Mouse (Mus musculus) 416B (cell line): ENCODE measurements at regions not wholly inside any gene's neighbourhood (a gene's known extent, or its start where the extent isn't known, plus 50 kb on each side); places are given as distances from the start of the nearest gene placed in this dataset.

Experiments used
- DNase-seq: peaks from one replicate; pipeline ENCODE4 v3.0.0; 2011; ENCODE audit warnings: low read depth

DNA sequence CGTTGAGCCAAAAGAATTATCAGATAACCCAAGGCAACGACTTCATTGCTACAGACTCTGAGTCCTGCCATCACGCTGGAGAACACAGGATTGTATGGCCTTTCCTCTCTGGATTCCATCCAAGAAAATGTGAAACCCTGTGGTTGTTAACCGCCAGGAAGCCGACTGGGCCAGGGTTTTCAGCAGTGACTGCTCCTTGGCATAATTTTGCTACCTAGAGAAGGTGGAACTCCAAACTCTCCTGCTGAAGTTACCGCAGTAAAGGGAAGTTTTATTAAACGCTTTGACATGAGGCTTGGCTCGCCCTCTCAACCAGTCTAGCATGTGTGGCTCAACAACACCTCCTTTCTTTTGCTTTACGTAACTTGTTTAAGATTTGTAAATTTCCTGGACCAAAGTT is 116.9 kb downstream of the Wif1 start:
- peak; percentile 4 for DNase-seq

DNA sequence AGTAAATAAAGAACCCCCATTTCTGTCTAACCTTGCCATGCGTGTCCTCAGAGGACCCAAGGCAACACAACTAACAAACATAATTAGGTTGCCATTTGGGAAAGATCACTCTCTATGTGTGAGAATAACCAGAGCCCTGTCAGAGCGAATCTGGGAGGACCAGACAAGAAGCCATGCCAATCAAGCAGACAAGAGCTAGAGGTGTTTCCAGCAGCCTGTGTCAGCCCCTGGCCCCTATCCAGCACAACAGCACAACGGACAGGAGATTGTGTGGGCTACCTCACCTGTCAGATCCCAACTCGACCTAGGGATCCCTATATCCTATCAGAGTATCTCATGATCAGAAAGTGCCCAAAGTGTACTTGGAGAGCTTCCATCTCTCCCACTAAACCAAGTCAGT is 119.9 kb downstream of the Wif1 start:
- DNase-seq = no peak

DNA sequence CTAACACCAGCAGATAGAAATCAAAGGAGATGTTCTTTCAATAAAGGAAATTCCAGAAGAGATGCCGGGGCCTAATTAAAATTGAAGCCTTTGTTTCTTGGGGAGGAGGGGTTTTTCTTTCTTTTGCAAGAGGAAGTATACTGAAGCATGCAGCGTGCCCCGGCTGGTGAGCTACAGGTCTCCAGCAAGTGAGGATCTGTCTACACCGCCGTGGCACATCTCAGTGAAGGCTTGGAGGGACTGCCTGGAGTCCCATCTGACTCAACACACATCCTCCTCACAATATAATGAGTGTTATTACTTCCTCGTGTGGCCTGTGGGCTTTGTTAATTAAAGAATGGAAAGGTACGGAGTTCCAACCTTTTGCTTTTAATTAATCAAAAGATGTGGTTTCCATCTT is 126.7 kb downstream of the Wif1 start:
- DNase-seq = no peak

DNA sequence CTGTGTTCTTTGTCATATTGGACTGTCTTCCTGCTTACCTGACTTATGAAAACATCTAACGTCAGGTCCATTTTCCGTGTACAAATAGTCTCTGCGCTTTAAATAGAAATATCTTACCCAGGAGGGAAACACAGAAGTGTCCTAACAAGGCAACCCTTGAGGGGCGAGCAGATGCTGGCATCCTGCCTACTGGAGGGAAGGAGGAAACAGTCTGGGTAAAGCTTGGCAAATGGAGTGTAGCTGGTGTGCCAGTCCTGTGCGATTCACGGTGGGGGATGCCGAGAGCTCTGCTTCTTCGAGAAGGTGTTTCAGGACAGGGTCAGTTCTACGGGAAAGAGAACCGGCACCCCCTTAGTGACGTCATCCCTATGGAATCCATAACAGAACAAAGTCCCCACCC is 127.4 kb downstream of the Wif1 start:
- DNase-seq = no peak

DNA sequence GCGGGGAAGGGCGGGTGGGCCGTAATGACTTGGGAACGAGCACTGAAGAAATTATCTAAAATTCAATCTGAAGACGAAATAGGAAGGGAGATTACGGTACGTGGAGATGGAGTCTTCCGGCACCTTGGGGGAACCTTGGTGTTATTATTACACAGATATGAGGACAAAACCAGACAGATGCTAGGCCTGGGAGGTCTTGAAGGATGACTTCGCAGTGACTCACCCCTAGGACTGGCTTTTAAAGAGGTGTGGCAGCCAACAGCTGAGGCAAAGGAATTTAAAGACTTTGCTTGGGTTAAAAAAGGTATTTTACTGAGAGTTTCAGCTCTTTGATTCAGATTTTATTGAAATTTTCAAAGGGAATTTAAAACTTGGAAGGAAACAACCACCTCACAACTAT is 140.3 kb downstream of the Wif1 start:
- peak; percentile 22 for DNase-seq

DNA sequence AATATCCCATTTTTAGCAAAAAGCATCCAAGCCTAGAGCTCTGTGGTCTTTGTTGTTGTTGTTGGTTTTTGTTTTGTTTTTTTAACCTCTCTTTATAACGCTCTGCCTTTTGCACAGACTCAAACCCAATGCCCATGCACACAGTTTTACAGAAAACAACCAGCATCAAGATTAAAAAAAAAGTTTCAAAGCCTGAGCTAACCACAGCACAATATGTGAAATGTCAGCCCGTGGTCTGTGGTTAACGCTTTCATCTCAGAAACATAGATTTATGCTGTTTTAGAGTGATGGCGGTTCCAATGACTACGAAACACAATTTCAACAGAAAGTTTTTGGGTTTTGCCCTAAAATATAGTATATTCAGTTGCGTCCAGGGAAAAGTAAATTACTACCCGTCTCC is 155.4 kb downstream of the Wif1 start:
- peak; percentile 10 for DNase-seq

DNA sequence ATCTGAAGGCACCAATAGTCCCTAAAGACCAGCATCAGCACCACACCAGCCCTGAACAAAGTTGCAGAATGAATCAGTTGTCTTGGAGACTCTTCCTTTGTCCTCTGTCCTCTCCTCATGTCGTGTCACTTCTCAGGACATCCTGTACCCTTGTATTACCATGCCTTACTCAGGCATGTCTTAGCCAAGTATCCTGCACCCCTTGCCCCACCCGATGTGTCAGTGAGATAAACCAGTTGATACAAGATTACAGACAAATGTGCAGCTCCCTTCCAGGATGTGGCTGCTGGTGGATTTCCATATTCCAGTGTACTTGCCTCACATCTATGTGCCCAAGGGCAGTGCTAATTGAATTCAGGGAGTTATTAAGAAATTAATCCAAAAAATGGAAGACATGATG is 151.8 kb downstream of the Tbc1d30 start:
- DNase-seq = no peak

DNA sequence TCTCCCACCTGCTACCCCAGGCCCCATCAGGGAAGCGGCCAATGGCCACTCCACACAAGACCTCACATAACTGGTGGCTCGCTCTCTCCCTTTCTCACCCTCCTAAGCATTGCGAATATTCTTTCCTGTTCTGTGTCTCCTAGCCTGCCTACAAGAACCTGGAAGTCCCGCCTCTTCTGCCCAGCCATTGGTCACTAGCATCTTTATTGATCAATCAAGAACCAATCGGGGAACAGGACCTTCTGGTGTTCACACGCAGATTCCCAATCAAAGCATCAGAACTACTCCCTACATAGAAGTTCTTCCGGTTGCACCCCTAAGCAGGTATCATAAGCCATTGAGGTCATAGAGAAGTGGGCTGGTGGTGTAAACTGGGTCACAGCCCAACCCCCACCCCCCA is 148.5 kb downstream of the Tbc1d30 start:
- DNase-seq = peak; percentile 8

DNA sequence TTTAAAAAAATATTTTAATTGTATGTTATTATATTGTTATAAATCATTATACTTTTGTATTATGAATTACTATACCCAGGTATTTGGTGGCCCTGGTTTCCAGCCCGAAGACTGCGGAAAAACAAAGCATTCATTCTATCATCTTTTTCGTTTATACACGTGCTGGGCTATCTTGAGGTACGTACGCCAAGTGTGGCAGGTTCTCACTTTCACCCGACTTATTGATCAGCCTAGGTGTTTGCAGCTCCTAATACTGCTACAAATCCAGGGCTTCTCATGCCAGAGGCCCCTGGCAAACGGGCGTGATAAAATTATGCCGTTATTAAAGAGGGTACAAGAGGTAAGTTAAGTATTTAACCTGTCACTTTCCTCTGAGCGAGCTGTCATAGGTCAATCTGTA is 145.5 kb downstream of the Tbc1d30 start:
- DNase-seq = no peak

DNA sequence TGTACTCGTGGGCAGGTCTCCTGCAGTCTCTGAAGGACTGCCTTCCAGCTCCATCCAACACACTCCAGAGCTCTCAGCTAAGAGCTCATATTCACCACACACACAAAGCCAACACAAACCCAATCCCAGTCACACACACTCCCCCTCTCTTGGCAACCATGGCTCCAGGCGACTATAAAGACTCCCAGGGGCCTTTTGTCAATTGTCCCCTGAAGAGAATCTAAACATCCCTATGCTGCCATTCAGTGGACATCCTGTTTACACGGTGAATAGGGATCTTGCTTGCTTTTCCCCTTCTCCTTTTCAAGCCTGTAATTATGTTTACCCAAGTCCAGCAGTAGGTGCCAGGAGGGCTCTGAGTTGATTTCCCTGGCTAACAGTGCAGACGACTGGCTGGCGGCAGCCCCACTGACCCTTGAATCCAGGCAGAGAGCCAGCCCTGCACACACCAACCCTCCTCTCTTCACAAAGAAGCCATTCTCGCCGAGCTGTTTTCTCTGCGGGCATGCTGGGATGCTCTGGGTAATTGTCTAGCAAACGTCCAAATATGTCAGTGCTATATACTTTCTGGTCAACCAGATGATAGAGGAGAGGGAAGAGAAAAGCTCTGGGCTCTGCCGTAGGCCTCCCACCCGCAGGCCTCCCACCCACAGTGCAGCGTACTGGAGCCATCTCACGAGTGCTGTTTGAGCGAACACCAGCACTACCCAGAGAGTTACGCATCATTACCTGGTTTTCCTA is 144.9 kb downstream of the Tbc1d30 start:
- no peak for DNase-seq

DNA sequence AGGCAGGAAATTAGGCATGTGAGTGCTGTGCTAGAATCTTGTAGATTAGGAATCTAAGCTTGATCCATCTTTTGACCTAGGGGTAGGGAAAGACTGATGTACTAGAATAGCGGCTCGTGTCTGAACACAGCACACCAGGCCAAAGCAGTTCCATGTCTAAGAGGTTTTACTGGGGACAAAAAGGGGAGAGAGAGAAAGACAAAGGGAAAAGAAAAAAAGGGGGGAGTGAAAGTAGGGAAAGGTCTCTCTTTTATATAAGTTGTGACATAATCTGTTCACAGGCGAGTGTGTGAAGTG is 144.4 kb downstream of the Tbc1d30 start:
- no peak for DNase-seq
